Mouse (Mus musculus): ENCODE results near the gene Rasgrf2.

DNA sequence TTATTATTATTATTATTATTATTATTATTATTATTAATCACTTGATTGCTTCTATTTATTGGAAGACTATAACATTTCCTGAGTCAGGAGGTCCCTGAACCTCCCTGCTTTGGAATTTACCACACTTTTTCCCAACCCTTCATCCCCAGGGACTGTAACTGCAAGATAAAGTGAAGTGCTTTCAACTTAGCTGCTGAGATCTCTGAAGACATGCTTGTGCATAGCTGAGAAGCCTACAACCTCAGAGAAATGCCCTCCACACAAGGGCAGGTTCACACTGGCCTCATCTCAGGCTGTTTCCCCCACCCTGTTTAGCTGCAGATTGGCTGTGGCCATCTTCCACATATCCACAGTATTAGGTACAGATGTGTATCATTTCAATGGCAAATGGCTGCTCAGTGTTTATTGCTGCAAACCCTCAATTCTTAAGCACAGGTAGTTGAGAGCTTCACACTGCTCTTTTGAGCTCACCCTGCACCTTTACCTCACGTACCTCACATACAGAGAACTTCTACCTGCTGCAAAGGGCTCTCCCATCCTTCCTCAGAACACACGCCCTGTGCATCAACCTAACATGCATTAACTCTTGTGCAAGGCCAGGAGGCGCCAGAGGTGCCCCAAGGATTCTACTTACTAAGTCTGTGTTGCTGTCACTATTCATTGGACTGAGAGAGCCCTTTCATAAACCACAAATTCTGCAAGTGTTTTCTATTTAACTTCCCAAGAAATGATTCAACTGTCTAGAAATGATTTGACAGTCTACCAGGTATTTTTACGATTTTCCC lies 202.7 kb downstream of the Rasgrf2 start:
- TF ChIP-seq CTCF (IDR thresholded peaks at IDR 0.05; ENCODE audit: low read depth, low read length), result no peak
- no peak for TF ChIP-seq POLR2A (IDR thresholded peaks at IDR 0.05; ENCODE audit: borderline replicate concordance, low read depth, low read length)
